Mouse (Mus musculus) heart, embryonic 16.5 days (tissue): Measurements from ENCODE around the gene Cd22. TPM values are rescaled to one million over a fixed set of nuclear protein-coding genes. Genes with fewer than 3 reads are reported as not detected.

Experiments
- ATAC-seq: fragments of 200-750 bp; cut with Nextera tagmentation; replicated peaks from 2 replicates; pipeline ENCODE4 v1.8.0; 2017; ENCODE audit warnings: moderate number of reproducible peaks; ENCODE audit not compliant: insufficient read depth, low FRiP score; ENCODE audit errors: extremely low read depth
- H3K27ac ChIP-seq: fragments of 300-500 bp; sonication (generic); 2 replicates; pipeline ENCODE4 v1.5.1; 2014; ENCODE audit warnings: mild to moderate bottlenecking, low read length, control low read depth, moderate library complexity
- H3K27me3 ChIP-seq: fragments of 300-500 bp; sonication (generic); 2 replicates; pipeline ENCODE4 v1.6.1; 2014; ENCODE audit warnings: low read length, mixed read lengths; ENCODE audit not compliant: control insufficient read depth, insufficient read depth
- H3K36me3 ChIP-seq: fragments of 300-500 bp; sonication (generic); 2 replicates; pipeline ENCODE4 v1.6.1; 2014; ENCODE audit not compliant: control insufficient read depth, insufficient read depth
- H3K4me1 ChIP-seq: fragments of 300-500 bp; sonication (generic); 2 replicates; pipeline ENCODE4 v1.6.1; 2014; ENCODE audit warnings: low read length, mixed read lengths; ENCODE audit not compliant: control insufficient read depth, insufficient read depth
- H3K4me2 ChIP-seq: fragments of 300-500 bp; sonication (generic); 2 replicates; pipeline ENCODE4 v1.6.1; 2014; ENCODE audit warnings: low read depth, mild to moderate bottlenecking, control low read depth, low read length
- H3K4me3 ChIP-seq: fragments of 300-500 bp; sonication (generic); 2 replicates; pipeline ENCODE4 v1.5.1; 2014; ENCODE audit warnings: mild to moderate bottlenecking, control low read depth, low read length
- H3K9ac ChIP-seq: fragments of 300-500 bp; sonication (generic); 2 replicates; pipeline ENCODE4 v1.6.1; 2014; ENCODE audit warnings: low read length, control low read depth
- H3K9me3 ChIP-seq: fragments of 300-500 bp; sonication (generic); replicated peaks from 2 replicates; pipeline ENCODE4 v1.6.1; 2016; ENCODE audit warnings: low read length; ENCODE audit not compliant: control insufficient read depth
- WGBS: fragments of 180-500 bp; shearing (Covaris S2); extraction: QIAGEN DNeasy Blood & Tissue Kit; methylation state at CpG from one replicate; pipeline ENCODE4 v1.1.7; 2014; 5-methylcytosine and 5-hydroxymethylcytosine counted together
- polyA plus RNA-seq: library from polyadenylated mRNA; unstranded; fragments of >200 nt; fragmentation: Nextera tagmentation; extraction: Ambion mirVana; gene quantifications from 2 replicates; pipeline ENCODE4 v1.2.1, GENCODE M21; 2015

Cd22 gene
- polyA plus RNA-seq, 1 experiment from 2014 or later, result 0.14 TPM

GRCm38 (mm10) chr7:30908992-30909431 lies 28.9 kb upstream of the Cd22 start:
- H3K27ac ChIP-seq, result no peak overlapping the region
- H3K4me1 ChIP-seq, result no peaks in the 10 kb centered on the region; the same call in 1 of the 2 replicates
- no peak overlapping the region; the same call in 1 of the 2 replicates for H3K4me3 ChIP-seq
- no peak overlapping the region for H3K9ac ChIP-seq
- no peaks in the 10 kb centered on the region for H3K36me3 ChIP-seq
- WGBS, result 23% methylated on average over 17 of the region's 17 CpGs
- H3K9me3 ChIP-seq, result no peaks in the 10 kb centered on the region
- peak; percentile 52; the same call in 1 of the 2 replicates for ATAC-seq
- peak overlapping the region; percentile 50 for H3K4me2 ChIP-seq
- H3K27me3 ChIP-seq, result peaks cover 18% of the 10 kb centered on the region

GRCm38 (mm10) chr7:30908277-30908991 lies 28.3 kb upstream of the Cd22 start:
- no peak overlapping the region for H3K9ac ChIP-seq
- H3K27ac ChIP-seq, result no peak overlapping the region
- H3K4me3 ChIP-seq, result peak overlapping the region; percentile 19; the same call in 1 of the 2 replicates
- H3K4me2 ChIP-seq, result peak overlapping the region; percentile 50
- H3K27me3 ChIP-seq, result peaks cover 18% of the 10 kb centered on the region
- no peak for ATAC-seq
- H3K36me3 ChIP-seq, result no peaks in the 10 kb centered on the region
- WGBS, result 2% methylated on average over 24 of the region's 26 CpGs
- H3K9me3 ChIP-seq, result no peaks in the 10 kb centered on the region
- no peaks in the 10 kb centered on the region; the same call in 1 of the 2 replicates for H3K4me1 ChIP-seq

GRCm38 (mm10) chr7:30904042-30904441 lies 23.9 kb upstream of the Cd22 start:
- peaks cover 18% of the 10 kb centered on the region for H3K27me3 ChIP-seq
- WGBS, result 35% methylated on average over 4 of the region's 4 CpGs
- ATAC-seq, result no peak
- no peak overlapping the region for H3K9ac ChIP-seq
- no peak overlapping the region for H3K4me2 ChIP-seq
- H3K36me3 ChIP-seq, result no peaks in the 10 kb centered on the region
- no peak overlapping the region for H3K27ac ChIP-seq
- no peaks in the 10 kb centered on the region for H3K4me1 ChIP-seq
- no peak overlapping the region for H3K4me3 ChIP-seq
- no peaks in the 10 kb centered on the region for H3K9me3 ChIP-seq

- H3K9ac ChIP-seq, result no peak overlapping the region
- peaks cover 3% of the 10 kb centered on the region; the same call in 1 of the 2 replicates for H3K27me3 ChIP-seq
- H3K4me1 ChIP-seq, result 0 out of 2 replicates have a peak, but pooled peaks cover 3% of the 10 kb centered on the region
- no peaks in the 10 kb centered on the region for H3K9me3 ChIP-seq
- no peak for ATAC-seq
- no peak overlapping the region for H3K4me3 ChIP-seq
- no peak overlapping the region for H3K27ac ChIP-seq
- H3K4me2 ChIP-seq, result no peak overlapping the region
- 74% methylated on average over 3 of the region's 3 CpGs for WGBS
- H3K36me3 ChIP-seq, result no peaks in the 10 kb centered on the region
These were observed 15.1 kb upstream of the Cd22 start for GRCm38 (mm10) chr7:30895217-30895616.

- Histone ChIP-seq H3K4me2 (no peak overlapping the region), H3K4me1 (0 out of 2 replicates have a peak, but pooled peaks cover 3% of the 10 kb centered on the region), H3K9me3 (no peaks in the 10 kb centered on the region), H3K27me3 (no peaks in the 10 kb centered on the region), H3K4me3 (no peak overlapping the region), H3K36me3 (no peaks in the 10 kb centered on the region), H3K27ac (no peak overlapping the region), H3K9ac (no peak overlapping the region)
- ATAC-seq, result no peak
- 55% methylated on average over 3 of the region's 3 CpGs for WGBS
These were observed 12.4 kb upstream of the Cd22 start for GRCm38 (mm10) chr7:30892515-30892914.

GRCm38 (mm10) chr7:30891746-30892145 lies 11.6 kb upstream of the Cd22 start:
- no peaks in the 10 kb centered on the region for H3K9me3 ChIP-seq
- H3K27ac ChIP-seq, result no peak overlapping the region
- H3K4me1 ChIP-seq, result 0 out of 2 replicates have a peak, but pooled peaks cover 3% of the 10 kb centered on the region
- WGBS, result 81% methylated on average over 9 of the region's 9 CpGs
- H3K36me3 ChIP-seq, result no peaks in the 10 kb centered on the region
- ATAC-seq, result no peak
- no peaks in the 10 kb centered on the region for H3K27me3 ChIP-seq
- no peak overlapping the region for H3K4me3 ChIP-seq
- no peak overlapping the region for H3K9ac ChIP-seq
- H3K4me2 ChIP-seq, result no peak overlapping the region

GRCm38 (mm10) chr7:30890681-30891080 lies 10.5 kb upstream of the Cd22 start:
- Histone ChIP-seq H3K9me3 (no peaks in the 10 kb centered on the region), H3K4me2 (no peak overlapping the region), H3K27ac (no peak overlapping the region), H3K9ac (no peak overlapping the region), H3K36me3 (no peaks in the 10 kb centered on the region), H3K4me3 (no peak overlapping the region), H3K27me3 (no peaks in the 10 kb centered on the region), H3K4me1 (0 out of 2 replicates have a peak, but pooled peaks cover 3% of the 10 kb centered on the region)
- WGBS, result 42% methylated on average over 2 of the region's 2 CpGs
- no peak for ATAC-seq

- ATAC-seq, result no peak
- no peak overlapping the region for H3K27ac ChIP-seq
- no peaks in the 10 kb centered on the region for H3K27me3 ChIP-seq
- 0 out of 2 replicates have a peak, but pooled peaks cover 3% of the 10 kb centered on the region for H3K4me1 ChIP-seq
- 80% methylated on average over 7 of the region's 7 CpGs for WGBS
- H3K36me3 ChIP-seq, result no peaks in the 10 kb centered on the region
- H3K9ac ChIP-seq, result no peak overlapping the region
- H3K4me3 ChIP-seq, result no peak overlapping the region
- no peaks in the 10 kb centered on the region for H3K9me3 ChIP-seq
- no peak overlapping the region for H3K4me2 ChIP-seq
These were observed 8.6 kb upstream of the Cd22 start for GRCm38 (mm10) chr7:30888786-30889185.

GRCm38 (mm10) chr7:30887568-30888188 lies 7.5 kb upstream of the Cd22 start:
- Histone ChIP-seq H3K4me2 (no peak overlapping the region), H3K9ac (no peak overlapping the region), H3K4me1 (0 out of 2 replicates have a peak, but pooled peaks cover 3% of the 10 kb centered on the region), H3K9me3 (no peaks in the 10 kb centered on the region), H3K36me3 (no peaks in the 10 kb centered on the region), H3K4me3 (no peak overlapping the region), H3K27me3 (no peaks in the 10 kb centered on the region), H3K27ac (no peak overlapping the region)
- 80% methylated on average over 14 of the region's 14 CpGs for WGBS
- no peak for ATAC-seq
